Mouse (Mus musculus) ES-E14 (cell line): ENCODE measurements around the gene Ttc39d. TPM values are rescaled to one million over a fixed set of nuclear protein-coding genes. Genes with fewer than 3 reads are reported as not detected.

Source experiments
- DNase-seq: peaks from one replicate; pipeline ENCODE4 v3.0.0-alpha.2; 2013; ENCODE audit warnings: low read depth, low spot score
- H3K27ac ChIP-seq: 2 replicates; pipeline ENCODE4 v1.5.1; 2012; ENCODE audit warnings: low read depth, mild to moderate bottlenecking, low read length, moderate library complexity, mixed read lengths; ENCODE audit not compliant: poor library complexity, insufficient read depth, severe bottlenecking
- H3K36me3 ChIP-seq: 2 replicates; pipeline ENCODE4 v1.6.1; 2012; ENCODE audit warnings: mild to moderate bottlenecking, low read length, moderate library complexity, mixed read lengths; ENCODE audit not compliant: control insufficient read depth, poor library complexity, insufficient read depth, severe bottlenecking
- H3K4me1 ChIP-seq, 2 experiments: fragments of 150-350 bp in 1 of 2; sonication (generic) in 1 of 2; 2 replicates each; pipeline ENCODE4 v1.6.1; 2012; ENCODE audit warnings: low read length in 2 of 2, mild to moderate bottlenecking in 1 of 2, mixed read lengths in 1 of 2; ENCODE audit not compliant: control insufficient read depth in 2 of 2, insufficient read depth in 2 of 2, poor library complexity in 1 of 2
- H3K4me3 ChIP-seq, 2 experiments: fragments of 150-350 bp in 1 of 2; sonication (generic) in 1 of 2; 2 replicates each; pipeline ENCODE4 v1.5.1; 2012; ENCODE audit warnings: low read length in 2 of 2, low read depth in 1 of 2, mild to moderate bottlenecking in 1 of 2, mixed read lengths in 1 of 2; ENCODE audit not compliant: insufficient read depth in 1 of 2, poor library complexity in 1 of 2, severe bottlenecking in 1 of 2
- H3K9ac ChIP-seq: 2 replicates; pipeline ENCODE4 v1.6.1; 2012; ENCODE audit warnings: low read depth, mild to moderate bottlenecking, low read length, mixed read lengths; ENCODE audit not compliant: poor library complexity, insufficient read depth, severe bottlenecking
- H3K9me3 ChIP-seq: fragments of 150-350 bp; sonication (generic); 2 replicates; pipeline ENCODE4 v1.6.1; 2012; ENCODE audit warnings: low read depth, mild to moderate bottlenecking, low read length; ENCODE audit not compliant: control insufficient read depth, insufficient read depth
- CHD2 ChIP-seq: IDR thresholded peaks from 2 replicates; pipeline ENCODE4 v1.6.1; 2014; ENCODE audit warnings: mild to moderate bottlenecking, low read depth, low read length, inconsistent platforms
- HCFC1 ChIP-seq: IDR thresholded peaks from 2 replicates; pipeline ENCODE4 v1.6.1; 2012; ENCODE audit warnings: low read length, inconsistent platforms, borderline replicate concordance; ENCODE audit not compliant: insufficient read depth
- MAFK ChIP-seq: IDR thresholded peaks from 2 replicates; pipeline ENCODE4 v1.6.1; 2014; ENCODE audit warnings: mild to moderate bottlenecking, low read depth, low read length, inconsistent platforms; ENCODE audit not compliant: insufficient read depth
- ZC3H11A ChIP-seq: IDR thresholded peaks from 2 replicates; pipeline ENCODE4 v1.6.1; 2012; ENCODE audit warnings: low read depth, mild to moderate bottlenecking, inconsistent platforms, low read length, borderline replicate concordance
- ZNF384 ChIP-seq: IDR thresholded peaks from 2 replicates; pipeline ENCODE4 v1.6.1; 2012; ENCODE audit warnings: low read depth, low read length, inconsistent platforms
- in situ Hi-C, 2 experiments: fragments of 600-800 bp; cut with MboI; formaldehyde crosslinking; loops; one replicate each; pipeline ENCODE4 v1.15.1; 2025; ENCODE audit warnings: low sequenced_read_pairs in 2 of 2, inconsistent platforms in 1 of 2; ENCODE audit not compliant: unreplicated experiment in 2 of 2
- total RNA-seq: library from RNA; depleted of rRNA; stranded (reverse); fragments of 300-350 nt; gene quantifications from 2 replicates; pipeline ENCODE4 v1.2.3, GENCODE M21; 2012

Gene Ttc39d
- total RNA-seq, 1 experiment = 0.09 TPM

- no peak for DNase-seq
- H3K4me3 ChIP-seq = no peak overlapping the region
- H3K9ac ChIP-seq = no peak overlapping the region
- no peaks in the 10 kb centered on the region for H3K36me3 ChIP-seq
- H3K27ac ChIP-seq = no peak overlapping the region
- TF ChIP-seq CHD2 (no peak), ZNF384 (no peak), MAFK (no peak), HCFC1 (no peak), ZC3H11A (no peak)
- no peaks in the 10 kb centered on the region for H3K9me3 ChIP-seq
- in situ Hi-C loops = no loop called here
- H3K4me1 ChIP-seq = peaks cover 2 to 6% of the 10 kb centered on the region in 2 experiments; a peak in 2 of 4 replicates
Measured at GRCm38 (mm10) chr17:80165741-80166140, 41.5 kb upstream of the Ttc39d start.

- H3K4me3 ChIP-seq = no peak overlapping the region
- no peak for DNase-seq
- TF ChIP-seq ZC3H11A (no peak), CHD2 (no peak), HCFC1 (no peak), ZNF384 (no peak), MAFK (no peak)
- in situ Hi-C loops = no loop called here
- no peaks in the 10 kb centered on the region for H3K36me3 ChIP-seq
- H3K4me1 ChIP-seq = peaks cover 2 to 6% of the 10 kb centered on the region in 2 experiments; a peak in 2 of 4 replicates
- H3K27ac ChIP-seq = no peak overlapping the region
- H3K9ac ChIP-seq = no peak overlapping the region
- no peaks in the 10 kb centered on the region for H3K9me3 ChIP-seq
Measured at GRCm38 (mm10) chr17:80166346-80166745, 40.9 kb upstream of the Ttc39d start.

GRCm38 (mm10) chr17:80167436-80167835 lies 39.8 kb upstream of the Ttc39d start:
- H3K9me3 ChIP-seq = no peaks in the 10 kb centered on the region
- in situ Hi-C loops = no loop called here
- H3K36me3 ChIP-seq = no peaks in the 10 kb centered on the region; the same call in 1 of the 2 replicates
- TF ChIP-seq ZNF384 (no peak), ZC3H11A (no peak), HCFC1 (no peak), CHD2 (no peak), MAFK (no peak)
- no peak overlapping the region for H3K4me3 ChIP-seq
- H3K27ac ChIP-seq = no peak overlapping the region
- H3K4me1 ChIP-seq = peaks cover 2 to 6% of the 10 kb centered on the region in 2 experiments; a peak in 2 of 4 replicates
- no peak for DNase-seq
- H3K9ac ChIP-seq = no peak overlapping the region

GRCm38 (mm10) chr17:80167851-80168251 lies 39.4 kb upstream of the Ttc39d start:
- H3K4me1 ChIP-seq = peaks cover 2 to 6% of the 10 kb centered on the region in 2 experiments; a peak in 2 of 4 replicates
- H3K4me3 ChIP-seq = no peak overlapping the region
- no peaks in the 10 kb centered on the region; the same call in 1 of the 2 replicates for H3K36me3 ChIP-seq
- no peak for TF ChIP-seq ZC3H11A
- TF ChIP-seq MAFK = no peak
- no peak for TF ChIP-seq HCFC1
- TF ChIP-seq ZNF384 = no peak
- TF ChIP-seq CHD2 = no peak
- H3K9me3 ChIP-seq = no peaks in the 10 kb centered on the region
- no peak for DNase-seq
- in situ Hi-C loops = no loop called here
- H3K27ac ChIP-seq = no peak overlapping the region
- H3K9ac ChIP-seq = no peak overlapping the region
